Comparison of ENCODE assay signal across 8 mouse cellular contexts in genomic region chr7:16493361-16493760, GRCm38 (mm10). TPM values are rescaled to one million over a fixed set of nuclear protein-coding genes. Genes with fewer than 3 reads are reported as not detected.
DNase-seq lines count a peak whose midpoint lies in the region; ATAC-seq and TF ChIP-seq lines count a peak whose summit lies in the region.

No protein-coding gene starts in this region.

- H3K27me3 ChIP-seq in liver, adult 2 months (ENCODE audit: control insufficient read depth, insufficient read depth, low read length), result no peaks in the 10 kb centered on the region
- no peaks in the 10 kb centered on the region for H3K27me3 ChIP-seq in liver, embryonic 12.5 days (replicated peaks)
- no peaks in the 10 kb centered on the region for H3K27me3 ChIP-seq in forebrain, postnatal 0 days (ENCODE audit: insufficient read depth, low read length)
- H3K27me3 ChIP-seq in liver, embryonic 14.5 days (ENCODE audit: control insufficient read depth, insufficient read depth, low read length), result no peaks in the 10 kb centered on the region

- peaks cover 3% of the 10 kb centered on the region; the same call in 1 of the 2 replicates for H3K36me3 ChIP-seq in liver, adult 2 months (ENCODE audit: control insufficient read depth, insufficient read depth, low read length)
- H3K36me3 ChIP-seq in liver, embryonic 12.5 days, result peaks cover 28% of the 10 kb centered on the region
- peaks cover 34% of the 10 kb centered on the region for H3K36me3 ChIP-seq in forebrain, postnatal 0 days (ENCODE audit: insufficient read depth)
- H3K36me3 ChIP-seq in liver, embryonic 14.5 days (replicated peaks; ENCODE audit: control insufficient read depth, insufficient read depth, low read depth), result no peaks in the 10 kb centered on the region; the same call in 1 of the 2 replicates

- no peak for ATAC-seq in liver, embryonic 12.5 days
- peak; percentile 26; the same call in 1 of the 2 replicates for ATAC-seq in forebrain, postnatal 0 days
- ATAC-seq in liver, embryonic 14.5 days (ENCODE audit: insufficient read depth), result no peak

- WGBS in liver, adult 2 months, result 63% methylated on average over 2 of the region's 2 CpGs
- WGBS in liver, embryonic 12.5 days (ENCODE audit: insufficient replicate concordance), result 28% methylated on average over 2 of the region's 2 CpGs
- 46% methylated on average over 2 of the region's 2 CpGs for WGBS in forebrain, postnatal 0 days
- WGBS in liver, embryonic 14.5 days (ENCODE audit: insufficient replicate concordance), result 44% methylated on average over 2 of the region's 2 CpGs

- no peaks in the 10 kb centered on the region for H3K9me3 ChIP-seq in liver, embryonic 12.5 days (replicated peaks)
- no peaks in the 10 kb centered on the region for H3K9me3 ChIP-seq in forebrain, postnatal 0 days (ENCODE audit: low read length)
- no peaks in the 10 kb centered on the region for H3K9me3 ChIP-seq in liver, embryonic 14.5 days (ENCODE audit: control insufficient read depth, low read length)

- H3K9ac ChIP-seq in liver, adult 2 months (ENCODE audit: low read depth, low read length), result no peak overlapping the region
- H3K9ac ChIP-seq in liver, embryonic 12.5 days, result no peak overlapping the region
- H3K9ac ChIP-seq in forebrain, postnatal 0 days, result no peak overlapping the region
- H3K9ac ChIP-seq in liver, embryonic 14.5 days (replicated peaks), result no peak overlapping the region

- no peak for TF ChIP-seq POLR2A in liver, adult 2 months (IDR thresholded peaks at IDR 0.05; ENCODE audit: extremely low read depth, insufficient read depth, low read length)

- DNase-seq in cerebellum, adult 11 months, result peak; percentile 26
- DNase-seq in cerebellum, adult 11-12 months, result no peak
- peak; percentile 32 for DNase-seq in liver, adult 2 months (ENCODE audit: extremely low read depth, low read depth, low spot score)
- peak; percentile 49 to 60 for DNase-seq in adrenal gland, postnatal 36 days
- peak; percentile 60 for DNase-seq in forebrain, postnatal 0 days
- no peak for DNase-seq in liver, embryonic 14.5 days (ENCODE audit: low read depth in 3 of 3, low spot score in 3 of 3)
- DNase-seq in thymus, adult 18-20 months, result peak; percentile 23 to 28

- no peak overlapping the region for H3K4me3 ChIP-seq in liver, adult 2 months (ENCODE audit: insufficient read depth, low read depth, low read length)
- H3K4me3 ChIP-seq in liver, embryonic 12.5 days, result no peak overlapping the region
- H3K4me3 ChIP-seq in forebrain, postnatal 0 days (ENCODE audit: low read depth, low read length), result no peak overlapping the region
- H3K4me3 ChIP-seq in liver, embryonic 14.5 days (ENCODE audit: insufficient read depth in 1 of 2, low read depth in 2 of 2, low read length in 2 of 2), result no peak overlapping the region

- H3K27ac ChIP-seq in liver, adult 2 months (replicated peaks; ENCODE audit: insufficient read depth, low read depth, low read length), result no peak overlapping the region
- H3K27ac ChIP-seq in liver, embryonic 12.5 days, result no peak overlapping the region
- H3K27ac ChIP-seq in forebrain, postnatal 0 days (ENCODE audit: low read depth, low read length), result no peak overlapping the region
- no peak overlapping the region for H3K27ac ChIP-seq in liver, embryonic 14.5 days

- H3K4me1 ChIP-seq in liver, adult 2 months (ENCODE audit: control insufficient read depth, insufficient read depth, low read length), result no peaks in the 10 kb centered on the region
- H3K4me1 ChIP-seq in liver, embryonic 12.5 days, result no peaks in the 10 kb centered on the region
- no peaks in the 10 kb centered on the region for H3K4me1 ChIP-seq in forebrain, postnatal 0 days (ENCODE audit: insufficient read depth)
- no peaks in the 10 kb centered on the region for H3K4me1 ChIP-seq in liver, embryonic 14.5 days (replicated peaks; ENCODE audit: control insufficient read depth in 2 of 2, insufficient read depth in 2 of 2, low read length in 1 of 2)

- H3K79me2 ChIP-seq in liver, adult 2 months (ENCODE audit: control insufficient read depth, insufficient read depth, low read length), result no peaks in the 10 kb centered on the region

- peak; percentile 69 for TF ChIP-seq CTCF in liver, adult 2 months (IDR thresholded peaks at IDR 0.05; ENCODE audit: low read depth, low read length)
- TF ChIP-seq CTCF in forebrain, postnatal 0 days (IDR thresholded peaks at IDR 0.05; ENCODE audit: low read depth), result peak; percentile 69
- TF ChIP-seq CTCF in liver, embryonic 14.5 days (IDR thresholded peaks at IDR 0.05; ENCODE audit: low read depth), result peak; percentile 66

- no peak for TF ChIP-seq EP300 in liver, embryonic 14.5 days (IDR thresholded peaks at IDR 0.05; ENCODE audit: low read depth)

- H3K4me2 ChIP-seq in liver, embryonic 12.5 days, result no peak overlapping the region
- no peak overlapping the region for H3K4me2 ChIP-seq in forebrain, postnatal 0 days (ENCODE audit: low read depth)
- H3K4me2 ChIP-seq in liver, embryonic 14.5 days (ENCODE audit: low read depth), result no peak overlapping the region

RNA-seq across cellular contexts. Expression of gene Npas1, which starts 15.8 kb away (rescaled TPM):
- total RNA-seq in liver, adult 2 months (2014; rRNA removed), result not detected in 2 replicates
- polyA plus RNA-seq in liver, adult 2 months (2012; rRNA removed), result not detected in 2 replicates
- 0.33 and 0.36 TPM in 2 replicates for polyA plus RNA-seq in liver, embryonic 12.5 days (2016; fragmentation: Nextera tagmentation; extraction: Ambion mirVana)
- total RNA-seq in adrenal gland, postnatal 36 days (2021), result not detected
- 10.1 and 10.2 TPM in 2 replicates for total RNA-seq in forebrain, postnatal 0 days (2014; rRNA removed)
- 12.6 and 14.7 TPM in 2 replicates for polyA plus RNA-seq in forebrain, postnatal 0 days (2015; fragmentation: Nextera tagmentation; extraction: Ambion mirVana)
- not detected in 2 replicates for polyA plus RNA-seq in liver, embryonic 14.5 days (2012; rRNA removed)
- polyA plus RNA-seq in liver, embryonic 14.5 days (2014; fragmentation: Nextera tagmentation; extraction: Ambion mirVana), result not detected in 2 replicates

RNA-seq across cellular contexts. Expression of gene Tmem160, which starts 40.8 kb away (rescaled TPM):
- 31.7 and 32.0 TPM in 2 replicates for total RNA-seq in liver, adult 2 months (2014; rRNA removed)
- polyA plus RNA-seq in liver, adult 2 months (2012; rRNA removed), result 114 and 128 TPM in 2 replicates
- polyA plus RNA-seq in liver, embryonic 12.5 days (2016; fragmentation: Nextera tagmentation; extraction: Ambion mirVana), result 43.9 and 48.0 TPM in 2 replicates
- total RNA-seq in adrenal gland, postnatal 36 days (2021), result 10 to 100 TPM; 69.1 to 82.7 TPM
- total RNA-seq in forebrain, postnatal 0 days (2014; rRNA removed), result 40.1 and 61.2 TPM in 2 replicates
- polyA plus RNA-seq in forebrain, postnatal 0 days (2015; fragmentation: Nextera tagmentation; extraction: Ambion mirVana), result 105 and 130 TPM in 2 replicates
- 21.5 and 23.6 TPM in 2 replicates for polyA plus RNA-seq in liver, embryonic 14.5 days (2012; rRNA removed)
- 34.5 and 36.9 TPM in 2 replicates for polyA plus RNA-seq in liver, embryonic 14.5 days (2014; fragmentation: Nextera tagmentation; extraction: Ambion mirVana)

Comparison
In these comparisons a context has a peak if more than half of its experiments do, and no peak if none do; other contexts are left out.
1. DNase-seq: peak in cerebellum, adult 11 months (single experiment), liver, adult 2 months (single experiment), adrenal gland, postnatal 36 days (2 of 2), forebrain, postnatal 0 days (single experiment) and thymus, adult 18-20 months (2 of 2); none in cerebellum, adult 11-12 months (single experiment) and liver, embryonic 14.5 days (0 of 3).
2. RNA of gene Npas1, which starts 15.8 kb away (polyA plus RNA-seq): 12.6 to 14.7 TPM in forebrain, postnatal 0 days; 0.33 to 0.36 TPM in liver, embryonic 12.5 days, not detected in liver, embryonic 14.5 days and not detected in liver, adult 2 months; every median in the first group is over 10 times any median in the second.
3. Peak in every context shown above with its lines, with median percentiles within 50 percentile points of each other: CTCF ChIP-seq.